Mouse (Mus musculus): ENCODE data around the gene Exoc4. TPM values are rescaled to one million over a fixed set of nuclear protein-coding genes. Genes with fewer than 3 reads are reported as not detected.

The Exoc4 gene
- polyA plus RNA-seq, 3 experiments from 2014 or later = 57.6 to 68.8 (median 68.7) TPM

DNA sequence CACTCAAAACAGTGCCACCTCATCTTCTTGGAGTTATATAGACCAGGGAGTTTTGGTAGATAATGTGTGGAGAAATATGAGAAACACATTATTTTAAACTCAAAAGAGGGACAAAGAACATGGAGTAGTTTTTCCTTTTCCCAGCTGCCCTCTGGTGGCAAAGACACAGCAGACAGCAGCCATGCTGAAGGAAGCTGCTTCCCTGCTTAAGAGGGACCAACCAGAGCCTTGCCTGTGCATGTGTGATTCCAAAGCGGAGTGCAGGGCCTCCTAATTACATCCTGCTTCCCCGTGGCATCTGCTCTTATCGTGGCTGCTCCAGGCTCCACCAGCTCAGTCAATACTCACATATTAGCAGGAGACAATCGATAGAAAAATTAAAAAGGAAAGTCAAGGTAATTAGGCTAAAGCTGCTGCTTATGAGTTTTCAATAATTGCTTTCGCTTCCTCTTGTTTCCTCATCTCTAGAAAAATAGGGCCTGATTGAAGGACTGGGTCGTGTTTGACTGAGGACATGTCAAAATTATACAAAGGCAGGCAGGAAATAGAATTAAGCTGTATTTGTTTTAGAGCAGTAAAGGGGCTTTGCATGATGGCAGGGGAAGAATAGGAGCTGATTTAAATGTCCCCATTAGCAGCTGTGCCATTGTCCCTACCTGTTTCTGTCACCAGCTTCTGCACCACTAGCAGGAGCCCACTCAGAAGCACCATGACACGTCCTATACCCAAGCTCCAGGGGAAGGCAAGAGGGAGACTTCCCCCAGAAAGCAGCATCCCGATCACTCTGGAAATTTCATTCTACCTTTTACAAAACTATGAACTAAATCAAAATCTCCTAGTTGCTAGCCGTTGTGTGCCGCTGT is 433.1 kb downstream of the Exoc4 start:
- no peak for ATAC-seq

- ATAC-seq = peak; percentile 89
Observed at GRCm38 (mm10) chr6:33683533-33683932, 434.6 kb downstream of the Exoc4 start.

GRCm38 (mm10) chr6:33685321-33685720 is 436.4 kb downstream of the Exoc4 start:
- ATAC-seq = no peak

- ATAC-seq = no peak
Observed at GRCm38 (mm10) chr6:33690601-33691000, 441.7 kb downstream of the Exoc4 start.

GRCm38 (mm10) chr6:33696976-33697375 is 448.1 kb downstream of the Exoc4 start:
- ATAC-seq = no peak

GRCm38 (mm10) chr6:33708907-33709306 is 460.0 kb downstream of the Exoc4 start:
- ATAC-seq = no peak

GRCm38 (mm10) chr6:33709340-33709739 is 460.5 kb downstream of the Exoc4 start:
- ATAC-seq = no peak

GRCm38 (mm10) chr6:33711742-33712141 is 462.9 kb downstream of the Exoc4 start:
- no peak for ATAC-seq

- no peak for ATAC-seq
Observed at GRCm38 (mm10) chr6:33712540-33713118, 463.7 kb downstream of the Exoc4 start.

DNA sequence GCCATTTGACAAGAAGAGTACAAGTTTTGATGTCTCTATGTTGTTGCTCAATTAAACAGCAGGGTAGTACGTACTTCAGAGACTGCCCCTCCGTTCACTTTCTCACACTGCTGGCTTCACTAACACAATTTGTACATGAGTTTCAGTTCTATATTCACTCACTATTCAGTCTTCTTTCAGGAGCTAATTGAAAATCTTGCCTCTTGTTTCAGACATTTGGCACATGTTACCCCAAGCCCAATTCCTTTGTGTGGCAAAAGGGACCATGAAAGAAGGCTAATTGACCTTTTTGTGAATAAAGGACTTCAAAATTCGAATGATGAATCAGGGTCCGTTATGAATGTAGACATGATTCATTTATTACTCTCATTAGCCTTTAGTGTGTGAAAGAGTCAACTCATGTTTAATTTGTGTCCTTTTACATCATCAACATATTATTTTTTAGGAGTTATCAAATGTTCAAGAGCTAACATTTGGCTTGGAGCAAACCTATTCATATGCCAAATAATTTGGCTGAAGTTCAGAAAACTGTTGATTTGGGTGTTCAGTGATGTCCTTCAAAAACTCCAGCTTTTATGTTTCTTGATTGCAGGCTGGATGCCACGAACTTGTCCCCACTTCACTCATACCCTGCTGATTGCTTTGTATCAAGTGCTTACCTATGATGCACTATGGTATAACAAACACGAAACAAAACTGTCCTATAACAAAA is 467.5 kb downstream of the Exoc4 start:
- no peak for ATAC-seq

DNA sequence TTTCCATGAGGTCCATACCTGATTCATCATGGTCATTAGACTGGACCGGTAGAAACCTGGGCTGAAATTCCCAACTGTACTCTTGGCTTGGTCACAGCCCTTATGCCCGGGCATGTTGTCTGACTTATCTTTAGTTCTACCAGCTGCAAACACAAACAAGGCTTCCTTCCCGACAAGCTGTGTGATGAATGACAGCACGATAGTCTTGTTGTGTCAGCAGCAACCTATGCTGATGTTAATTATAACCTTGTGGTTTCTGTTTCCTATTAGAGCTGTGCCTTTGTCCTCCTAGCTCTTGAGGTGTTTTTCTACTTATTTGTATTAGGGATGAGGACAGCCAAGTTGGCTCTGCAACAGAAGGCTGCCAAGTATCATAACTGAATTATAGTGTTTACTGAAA is 472.3 kb downstream of the Exoc4 start:
- no peak for ATAC-seq

- no peak for ATAC-seq
Observed at GRCm38 (mm10) chr6:33722811-33723210, 473.9 kb downstream of the Exoc4 start.

GRCm38 (mm10) chr6:33724596-33724995 is 475.7 kb downstream of the Exoc4 start:
- ATAC-seq = no peak

GRCm38 (mm10) chr6:33727271-33727670 is 478.4 kb downstream of the Exoc4 start:
- no peak for ATAC-seq

DNA sequence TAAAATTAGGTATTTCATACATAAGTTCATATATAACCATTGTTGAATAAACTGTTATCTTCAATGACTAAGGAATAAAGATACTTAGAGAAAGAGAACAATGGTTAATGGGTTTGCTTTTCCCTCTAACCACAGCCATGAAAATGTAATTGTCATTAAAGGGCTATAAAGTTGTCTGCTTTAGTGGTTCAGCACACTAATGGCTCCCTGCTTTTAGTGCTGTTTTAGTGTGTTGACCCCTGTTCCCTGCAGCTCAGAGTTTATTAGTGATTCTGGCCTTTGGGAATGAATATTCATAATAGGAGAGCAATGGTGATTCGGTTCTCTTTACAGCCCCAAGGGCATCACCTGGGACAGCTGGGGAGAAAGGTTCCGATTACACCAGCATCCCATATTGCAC is 483.3 kb downstream of the Exoc4 start:
- ATAC-seq = no peak

- ATAC-seq = no peak
Observed at GRCm38 (mm10) chr6:33733602-33734001, 484.7 kb downstream of the Exoc4 start.

GRCm38 (mm10) chr6:33734032-33734431 is 485.1 kb downstream of the Exoc4 start:
- no peak for ATAC-seq

DNA sequence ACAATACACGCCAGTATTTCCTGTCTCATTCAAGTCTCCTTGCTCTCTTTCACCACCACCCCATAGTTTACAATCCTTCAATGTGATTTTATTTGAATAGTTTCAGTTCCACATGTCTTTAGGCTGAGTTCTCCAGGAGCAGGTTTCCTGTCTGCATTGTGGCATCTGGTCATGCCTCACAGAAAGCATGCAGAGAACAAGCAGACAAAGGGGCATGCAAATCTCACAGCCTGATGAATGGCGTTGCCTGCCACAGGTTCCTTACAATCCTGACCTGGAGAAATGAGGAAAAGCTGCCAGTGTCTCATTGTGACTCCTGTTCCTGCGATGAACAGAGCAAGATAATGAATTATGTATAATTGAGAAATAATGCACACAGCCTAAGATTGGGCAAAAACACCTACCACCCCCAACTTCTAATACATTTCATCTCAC is 490.0 kb downstream of the Exoc4 start:
- ATAC-seq = no peak

GRCm38 (mm10) chr6:33739304-33739703 is 490.4 kb downstream of the Exoc4 start:
- no peak for ATAC-seq

GRCm38 (mm10) chr6:33755976-33756375 is 507.1 kb downstream of the Exoc4 start:
- no peak for ATAC-seq

- no peak for ATAC-seq
Observed at GRCm38 (mm10) chr6:33761557-33761956, 512.7 kb downstream of the Exoc4 start.

DNA sequence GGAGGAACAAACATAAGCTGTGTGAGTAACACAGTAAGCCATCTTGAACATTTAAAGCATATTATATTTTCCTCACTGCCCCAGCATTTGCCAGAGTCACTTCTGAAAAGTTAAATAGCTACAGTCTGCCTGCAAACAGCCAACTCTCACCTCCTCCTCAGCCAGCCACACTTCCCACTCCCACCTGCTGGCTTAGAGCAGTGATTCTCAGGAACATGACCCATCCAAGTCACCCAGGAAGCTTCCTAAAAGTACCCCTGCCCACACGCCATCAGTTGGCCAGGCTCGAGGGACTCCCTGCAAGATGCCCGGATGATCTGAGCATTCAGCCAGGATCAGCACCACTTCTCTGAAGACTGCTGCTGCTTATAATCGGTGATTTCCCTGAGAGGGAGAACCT is 514.4 kb downstream of the Exoc4 start:
- ATAC-seq = no peak

DNA sequence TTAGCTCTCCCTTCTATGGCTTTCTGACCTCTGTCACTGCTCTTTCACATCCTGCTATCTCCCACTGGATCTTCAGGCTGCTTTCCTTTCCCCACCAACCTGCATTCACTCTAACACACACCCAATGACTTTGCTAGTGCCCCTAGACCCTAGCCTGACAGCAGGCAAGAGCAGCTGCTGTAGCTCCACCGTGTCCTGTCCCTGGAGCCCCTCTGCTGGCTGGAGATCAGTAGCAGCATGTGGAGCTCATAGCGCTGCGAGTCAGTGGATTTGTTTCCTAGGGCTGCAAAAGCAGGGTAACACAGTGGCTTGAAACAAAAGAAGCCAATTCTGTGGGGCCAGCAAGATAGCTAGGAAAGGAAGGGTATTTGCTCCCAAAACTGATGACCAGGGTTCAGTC is 515.1 kb downstream of the Exoc4 start:
- no peak for ATAC-seq

DNA sequence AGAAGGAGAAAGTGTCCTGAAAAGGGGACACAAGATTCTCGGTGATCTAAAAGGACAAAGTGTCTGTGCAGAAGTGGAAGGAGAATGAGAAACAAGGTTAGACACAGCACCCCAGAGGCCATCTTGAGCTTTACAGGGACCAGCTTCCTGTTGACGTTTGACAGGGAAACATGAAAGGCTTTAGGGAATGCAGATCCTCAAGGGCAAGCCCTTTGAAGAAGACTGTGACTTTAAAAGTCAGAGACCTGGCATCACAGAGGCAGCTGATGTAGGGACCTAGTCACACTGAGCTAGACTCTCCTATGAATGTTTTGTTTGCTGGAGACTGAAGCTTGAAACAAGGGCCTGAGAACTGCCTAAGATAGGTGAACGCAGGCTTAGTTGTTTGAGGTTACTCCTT is 520.4 kb downstream of the Exoc4 start:
- no peak for ATAC-seq

Measured in inflammation-experienced regulatory T-cells, adult 6 months (primary cell).